Mouse (Mus musculus) granulocyte monocyte progenitor cell, adult 5-6 weeks (primary cell): Measurements from ENCODE around the gene Lpp. TPM values are rescaled to one million over a fixed set of nuclear protein-coding genes. Genes with fewer than 3 reads are reported as not detected.

Experiments
- ATAC-seq: replicated peaks from 2 replicates; pipeline ENCODE4 v1.8.0; 2016; ENCODE audit warnings: mild to moderate bottlenecking, moderate TSS enrichment, inconsistent platforms; ENCODE audit not compliant: poor library complexity, severe bottlenecking
- total RNA-seq, 2 experiments: library from RNA; stranded (forward) in 1 of 2; stranded (reverse) in 1 of 2; fragments of 200-712, 200-1000 nt in 1 of 2; fragments of >200 nt in 1 of 2; fragmentation: Nextera tagmentation in 1 of 2; gene quantifications; 2 replicates each; pipeline ENCODE4 v1.2.3; 2014 to 2017

Lpp gene
- total RNA-seq, 2 experiments from 2014 or later: 3.2 to 3.5 TPM

GRCm38 (mm10) chr16:24645906-24646603, 252.7 kb downstream of the Lpp start:
- ATAC-seq: no peak

GRCm38 (mm10) chr16:24651655-24652654, 258.6 kb downstream of the Lpp start:
- peak; percentile 91 for ATAC-seq

- no peak for ATAC-seq
These were observed 259.7 kb downstream of the Lpp start for GRCm38 (mm10) chr16:24653041-24653440.

- ATAC-seq: no peak
These were observed 261.8 kb downstream of the Lpp start for GRCm38 (mm10) chr16:24655116-24655515.

- ATAC-seq: no peak
These were observed 262.7 kb downstream of the Lpp start for GRCm38 (mm10) chr16:24656026-24656425.

GRCm38 (mm10) chr16:24656752-24657151, 263.4 kb downstream of the Lpp start:
- ATAC-seq: peak; percentile 81

- peak; percentile 62 for ATAC-seq
These were observed 265.7 kb downstream of the Lpp start for GRCm38 (mm10) chr16:24659049-24659448.

GRCm38 (mm10) chr16:24664131-24664530, 270.8 kb downstream of the Lpp start:
- ATAC-seq: no peak

GRCm38 (mm10) chr16:24669718-24670460, 276.6 kb downstream of the Lpp start:
- ATAC-seq: peak; percentile 63

GRCm38 (mm10) chr16:24678942-24679341, 285.6 kb downstream of the Lpp start:
- no peak for ATAC-seq

- ATAC-seq: no peak
These were observed 301.8 kb downstream of the Lpp start for GRCm38 (mm10) chr16:24695062-24695461.

GRCm38 (mm10) chr16:24704215-24704614, 310.9 kb downstream of the Lpp start:
- ATAC-seq: no peak

GRCm38 (mm10) chr16:24723641-24724040, 330.3 kb downstream of the Lpp start:
- no peak for ATAC-seq

GRCm38 (mm10) chr16:24732751-24733150, 339.4 kb downstream of the Lpp start:
- ATAC-seq: no peak

- ATAC-seq: no peak
These were observed 340.0 kb downstream of the Lpp start for GRCm38 (mm10) chr16:24733321-24733720.

- ATAC-seq: no peak
These were observed 342.4 kb downstream of the Lpp start for GRCm38 (mm10) chr16:24735754-24736153.

- peak; percentile 48 for ATAC-seq
These were observed 344.2 kb downstream of the Lpp start for GRCm38 (mm10) chr16:24737362-24738057.

GRCm38 (mm10) chr16:24740714-24741113, 347.4 kb downstream of the Lpp start:
- no peak for ATAC-seq

- ATAC-seq: no peak
These were observed 356.5 kb downstream of the Lpp start for GRCm38 (mm10) chr16:24749816-24750215.

- ATAC-seq: peak; percentile 33; the same call in 1 of the 2 replicates
These were observed 362.8 kb downstream of the Lpp start for GRCm38 (mm10) chr16:24756141-24756540.
